Mouse (Mus musculus): ENCODE data around the gene Cib4. TPM values are rescaled to one million over a fixed set of nuclear protein-coding genes. Genes with fewer than 3 reads are reported as not detected.

Cib4 gene
- polyA plus RNA-seq, 1 experiment = not detected

GRCm38 (mm10) chr5:30485136-30485535 is 60.5 kb downstream of the Cib4 start:
- H3K4me3 ChIP-seq (replicated peaks; ENCODE audit: insufficient read depth, low read depth, low read length) = no peak overlapping the region
- H3K4me1 ChIP-seq (ENCODE audit: control insufficient read depth, insufficient read depth, low read length) = peaks cover 10% of the 10 kb centered on the region; the same call in 1 of the 2 replicates
- DNase-seq = no peak
- 50% methylated on average over 6 of the region's 6 CpGs for WGBS
- H3K27ac ChIP-seq (ENCODE audit: insufficient read depth, low read length) = no peak overlapping the region
- TF ChIP-seq CTCF (IDR thresholded peaks at IDR 0.05; ENCODE audit: borderline replicate concordance, insufficient read depth, low read depth, low read length) = no peak
- no peak for TF ChIP-seq POLR2A (IDR thresholded peaks at IDR 0.05; ENCODE audit: borderline replicate concordance, insufficient read depth, low read length)
- H3K27me3 ChIP-seq (ENCODE audit: control insufficient read depth, insufficient read depth, low read length) = no peaks in the 10 kb centered on the region

GRCm38 (mm10) chr5:30484591-30484990 is 61.0 kb downstream of the Cib4 start:
- TF ChIP-seq CTCF (IDR thresholded peaks at IDR 0.05; ENCODE audit: borderline replicate concordance, insufficient read depth, low read depth, low read length) (no peak), POLR2A (IDR thresholded peaks at IDR 0.05; ENCODE audit: borderline replicate concordance, insufficient read depth, low read length) (no peak)
- Histone ChIP-seq H3K4me1 (ENCODE audit: control insufficient read depth, insufficient read depth, low read length) (peaks cover 10% of the 10 kb centered on the region; the same call in 1 of the 2 replicates), H3K27me3 (ENCODE audit: control insufficient read depth, insufficient read depth, low read length) (no peaks in the 10 kb centered on the region), H3K4me3 (replicated peaks; ENCODE audit: insufficient read depth, low read depth, low read length) (no peak overlapping the region), H3K27ac (ENCODE audit: insufficient read depth, low read length) (no peak overlapping the region)
- no peak for DNase-seq
- WGBS = 69% methylated on average over 5 of the region's 5 CpGs

GRCm38 (mm10) chr5:30483533-30483932 is 62.1 kb downstream of the Cib4 start:
- 29% methylated on average over 8 of the region's 8 CpGs for WGBS
- TF ChIP-seq POLR2A (IDR thresholded peaks at IDR 0.05; ENCODE audit: borderline replicate concordance, insufficient read depth, low read length) (no peak), CTCF (IDR thresholded peaks at IDR 0.05; ENCODE audit: borderline replicate concordance, insufficient read depth, low read depth, low read length) (no peak)
- Histone ChIP-seq H3K27me3 (ENCODE audit: control insufficient read depth, insufficient read depth, low read length) (no peaks in the 10 kb centered on the region), H3K27ac (ENCODE audit: insufficient read depth, low read length) (no peak overlapping the region), H3K4me3 (replicated peaks; ENCODE audit: insufficient read depth, low read depth, low read length) (no peak overlapping the region), H3K4me1 (ENCODE audit: control insufficient read depth, insufficient read depth, low read length) (peaks cover 10% of the 10 kb centered on the region; the same call in 1 of the 2 replicates)
- peak in 1 of 2 experiments; percentile 43 for DNase-seq

GRCm38 (mm10) chr5:30482319-30482718 is 63.3 kb downstream of the Cib4 start:
- no peak overlapping the region for H3K4me3 ChIP-seq (replicated peaks; ENCODE audit: insufficient read depth, low read depth, low read length)
- peak; percentile 63 to 76 for DNase-seq
- 20% methylated on average over 5 of the region's 5 CpGs for WGBS
- H3K27ac ChIP-seq (ENCODE audit: insufficient read depth, low read length) = no peak overlapping the region
- TF ChIP-seq CTCF (IDR thresholded peaks at IDR 0.05; ENCODE audit: borderline replicate concordance, insufficient read depth, low read depth, low read length) = peak; percentile 81
- TF ChIP-seq POLR2A (IDR thresholded peaks at IDR 0.05; ENCODE audit: borderline replicate concordance, insufficient read depth, low read length) = no peak
- peaks cover 10% of the 10 kb centered on the region; the same call in 1 of the 2 replicates for H3K4me1 ChIP-seq (ENCODE audit: control insufficient read depth, insufficient read depth, low read length)
- H3K27me3 ChIP-seq (ENCODE audit: control insufficient read depth, insufficient read depth, low read length) = no peaks in the 10 kb centered on the region

GRCm38 (mm10) chr5:30476534-30476933 is 69.1 kb downstream of the Cib4 start:
- no peak overlapping the region for H3K4me3 ChIP-seq (replicated peaks; ENCODE audit: insufficient read depth, low read depth, low read length)
- no peaks in the 10 kb centered on the region for H3K27me3 ChIP-seq (ENCODE audit: control insufficient read depth, insufficient read depth, low read length)
- no peak overlapping the region for H3K27ac ChIP-seq (ENCODE audit: insufficient read depth, low read length)
- peak; percentile 31 to 37 for DNase-seq
- TF ChIP-seq CTCF (IDR thresholded peaks at IDR 0.05; ENCODE audit: borderline replicate concordance, insufficient read depth, low read depth, low read length) (peak; percentile 89), POLR2A (IDR thresholded peaks at IDR 0.05; ENCODE audit: borderline replicate concordance, insufficient read depth, low read length) (no peak)
- no peaks in the 10 kb centered on the region; the same call in 1 of the 2 replicates for H3K4me1 ChIP-seq (ENCODE audit: control insufficient read depth, insufficient read depth, low read length)
- 36% methylated on average over 10 of the region's 10 CpGs for WGBS

- 85% methylated on average over 5 of the region's 5 CpGs for WGBS
- no peak overlapping the region for H3K4me3 ChIP-seq (replicated peaks; ENCODE audit: insufficient read depth, low read depth, low read length)
- no peaks in the 10 kb centered on the region for H3K27me3 ChIP-seq (ENCODE audit: control insufficient read depth, insufficient read depth, low read length)
- no peak for DNase-seq
- H3K27ac ChIP-seq (ENCODE audit: insufficient read depth, low read length) = no peak overlapping the region
- no peak for TF ChIP-seq CTCF (IDR thresholded peaks at IDR 0.05; ENCODE audit: borderline replicate concordance, insufficient read depth, low read depth, low read length)
- TF ChIP-seq POLR2A (IDR thresholded peaks at IDR 0.05; ENCODE audit: borderline replicate concordance, insufficient read depth, low read length) = no peak
- no peaks in the 10 kb centered on the region; the same call in 1 of the 2 replicates for H3K4me1 ChIP-seq (ENCODE audit: control insufficient read depth, insufficient read depth, low read length)
Observed at GRCm38 (mm10) chr5:30472148-30472547, 73.5 kb downstream of the Cib4 start.

GRCm38 (mm10) chr5:30470454-30470853 is 75.2 kb downstream of the Cib4 start:
- no peaks in the 10 kb centered on the region; the same call in 1 of the 2 replicates for H3K4me1 ChIP-seq (ENCODE audit: control insufficient read depth, insufficient read depth, low read length)
- no peak overlapping the region for H3K4me3 ChIP-seq (replicated peaks; ENCODE audit: insufficient read depth, low read depth, low read length)
- TF ChIP-seq POLR2A (IDR thresholded peaks at IDR 0.05; ENCODE audit: borderline replicate concordance, insufficient read depth, low read length) (no peak), CTCF (IDR thresholded peaks at IDR 0.05; ENCODE audit: borderline replicate concordance, insufficient read depth, low read depth, low read length) (no peak)
- WGBS = 70% methylated on average over 6 of the region's 6 CpGs
- no peaks in the 10 kb centered on the region for H3K27me3 ChIP-seq (ENCODE audit: control insufficient read depth, insufficient read depth, low read length)
- DNase-seq = no peak
- no peak overlapping the region for H3K27ac ChIP-seq (ENCODE audit: insufficient read depth, low read length)

- WGBS = 12% methylated on average over 9 of the region's 9 CpGs
- Histone ChIP-seq H3K27ac (ENCODE audit: insufficient read depth, low read length) (no peak overlapping the region), H3K4me3 (replicated peaks; ENCODE audit: insufficient read depth, low read depth, low read length) (peak overlapping the region; percentile 22), H3K4me1 (ENCODE audit: control insufficient read depth, insufficient read depth, low read length) (peaks cover 6% of the 10 kb centered on the region; the same call in 1 of the 2 replicates), H3K27me3 (ENCODE audit: control insufficient read depth, insufficient read depth, low read length) (no peaks in the 10 kb centered on the region)
- no peak for TF ChIP-seq POLR2A (IDR thresholded peaks at IDR 0.05; ENCODE audit: borderline replicate concordance, insufficient read depth, low read length)
- no peak for TF ChIP-seq CTCF (IDR thresholded peaks at IDR 0.05; ENCODE audit: borderline replicate concordance, insufficient read depth, low read depth, low read length)
- no peak for DNase-seq
Observed at GRCm38 (mm10) chr5:30466315-30466714, 79.3 kb downstream of the Cib4 start.
